Mouse (Mus musculus) forebrain, postnatal 0 days (tissue): ENCODE data around the gene Dapl1. TPM values are rescaled to one million over a fixed set of nuclear protein-coding genes. Genes with fewer than 3 reads are reported as not detected.

Source experiments
- ATAC-seq: fragments of 200-750 bp; cut with Nextera tagmentation; 2 replicates; pipeline ENCODE4 v1.8.0; 2017; ENCODE audit warnings: mild to moderate bottlenecking, moderate library complexity
- DNase-seq: peaks from one replicate; pipeline ENCODE4 v3.0.0-alpha.2; 2015
- H3K27ac ChIP-seq: fragments of 300-500 bp; sonication (generic); 2 replicates; pipeline ENCODE4 v1.5.1; 2014; ENCODE audit warnings: low read depth, mild to moderate bottlenecking, antibody characterized with exemption, low read length, moderate library complexity, mixed read lengths
- H3K27me3 ChIP-seq: fragments of 300-500 bp; sonication (generic); 2 replicates; pipeline ENCODE4 v1.6.1; 2014; ENCODE audit warnings: mild to moderate bottlenecking, low read length, mixed read lengths; ENCODE audit not compliant: insufficient read depth
- H3K36me3 ChIP-seq: fragments of 300-500 bp; sonication (generic); 2 replicates; pipeline ENCODE4 v1.6.1; 2014; ENCODE audit warnings: mild to moderate bottlenecking, moderate library complexity; ENCODE audit not compliant: insufficient read depth
- H3K4me1 ChIP-seq: fragments of 300-500 bp; sonication (generic); 2 replicates; pipeline ENCODE4 v1.6.1; 2014; ENCODE audit warnings: antibody characterized with exemption; ENCODE audit not compliant: insufficient read depth
- H3K4me2 ChIP-seq: fragments of 300-500 bp; sonication (generic); 2 replicates; pipeline ENCODE4 v1.6.1; 2014; ENCODE audit warnings: low read depth, mild to moderate bottlenecking, moderate library complexity
- H3K4me3 ChIP-seq: fragments of 300-500 bp; sonication (generic); 2 replicates; pipeline ENCODE4 v1.5.1; 2014; ENCODE audit warnings: low read depth, low read length, mixed read lengths
- H3K9ac ChIP-seq: fragments of 300-500 bp; sonication (generic); 2 replicates; pipeline ENCODE4 v1.6.1; 2014; ENCODE audit warnings: mild to moderate bottlenecking
- H3K9me3 ChIP-seq: fragments of 300-500 bp; sonication (generic); 2 replicates; pipeline ENCODE4 v1.6.1; 2016; ENCODE audit warnings: low read length
- CTCF ChIP-seq: sonication (generic); IDR thresholded peaks from 2 replicates; pipeline ENCODE4 v1.5.1; 2016; ENCODE audit warnings: antibody characterized with exemption, control low read depth, low read depth
- WGBS: fragments of 180-500 bp; shearing (Covaris S2); extraction: QIAGEN DNeasy Blood & Tissue Kit; methylation state at CpG from one replicate; pipeline ENCODE4 v1.1.7; 2014; 5-methylcytosine and 5-hydroxymethylcytosine counted together
- polyA plus RNA-seq: library from polyadenylated mRNA; unstranded; fragments of >200 nt; fragmentation: Nextera tagmentation; extraction: Ambion mirVana; gene quantifications from 2 replicates; pipeline ENCODE4 v1.2.1, GENCODE M21; 2015
- total RNA-seq: library from RNA; depleted of rRNA; stranded (reverse); fragments of >200 nt; gene quantifications from 2 replicates; pipeline ENCODE4 v1.2.3, GENCODE M21; 2014

The Dapl1 gene
- total and polyA plus RNA-seq, 2 experiments from 2014 or later = 1.00 to 2.3 TPM

GRCm38 (mm10) chr2:59493445-59494085 is 9.1 kb downstream of the Dapl1 start:
- no peak for DNase-seq
- no peak overlapping the region for H3K27ac ChIP-seq
- H3K4me1 ChIP-seq = no peaks in the 10 kb centered on the region
- no peak for ATAC-seq
- H3K4me3 ChIP-seq = no peak overlapping the region
- 8% methylated on average over 13 of the region's 13 CpGs for WGBS
- no peaks in the 10 kb centered on the region for H3K27me3 ChIP-seq
- no peak for TF ChIP-seq CTCF
- H3K36me3 ChIP-seq = no peaks in the 10 kb centered on the region
- H3K9ac ChIP-seq = no peak overlapping the region
- no peaks in the 10 kb centered on the region for H3K9me3 ChIP-seq
- no peak overlapping the region for H3K4me2 ChIP-seq

DNA sequence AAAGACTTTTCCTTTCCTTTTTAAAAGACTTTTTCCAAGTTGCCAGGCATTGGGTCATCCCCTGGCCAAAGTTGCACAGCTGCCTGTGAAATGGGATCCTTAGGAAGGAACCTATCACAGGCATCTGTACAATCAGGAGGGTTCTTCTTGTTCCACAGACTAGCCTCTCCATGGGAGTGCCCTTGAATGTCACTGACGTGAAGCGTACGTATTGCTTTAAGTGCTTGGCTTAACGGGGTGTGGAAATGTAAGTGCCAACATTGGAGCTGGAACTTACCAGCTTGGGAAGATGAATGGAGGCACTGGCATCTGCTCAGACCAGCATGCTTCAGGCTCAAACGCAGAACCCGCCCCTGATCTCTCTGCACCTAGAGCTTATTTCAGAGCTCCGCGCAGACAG is 14.7 kb downstream of the Dapl1 start:
- 82% methylated on average over 8 of the region's 8 CpGs for WGBS
- Histone ChIP-seq H3K4me3 (no peak overlapping the region), H3K9ac (no peak overlapping the region), H3K4me1 (no peaks in the 10 kb centered on the region), H3K9me3 (no peaks in the 10 kb centered on the region), H3K36me3 (no peaks in the 10 kb centered on the region), H3K27ac (no peak overlapping the region), H3K27me3 (no peaks in the 10 kb centered on the region), H3K4me2 (no peak overlapping the region)
- DNase-seq (no peak), ATAC-seq (no peak)
- TF ChIP-seq CTCF = no peak

GRCm38 (mm10) chr2:59499717-59500116 is 15.3 kb downstream of the Dapl1 start:
- 82% methylated on average over 2 of the region's 2 CpGs for WGBS
- no peak for TF ChIP-seq CTCF
- ATAC-seq (no peak), DNase-seq (no peak)
- no peak overlapping the region for H3K4me2 ChIP-seq
- H3K4me1 ChIP-seq = no peaks in the 10 kb centered on the region
- H3K27ac ChIP-seq = no peak overlapping the region
- H3K27me3 ChIP-seq = no peaks in the 10 kb centered on the region
- no peak overlapping the region for H3K4me3 ChIP-seq
- no peaks in the 10 kb centered on the region for H3K9me3 ChIP-seq
- H3K9ac ChIP-seq = no peak overlapping the region
- no peaks in the 10 kb centered on the region for H3K36me3 ChIP-seq

GRCm38 (mm10) chr2:59509061-59509460 is 24.6 kb downstream of the Dapl1 start:
- no peak for ATAC-seq
- H3K9ac ChIP-seq = no peak overlapping the region
- TF ChIP-seq CTCF = no peak
- H3K4me3 ChIP-seq = no peak overlapping the region
- H3K9me3 ChIP-seq = no peaks in the 10 kb centered on the region
- H3K36me3 ChIP-seq = no peaks in the 10 kb centered on the region
- no peak for DNase-seq
- H3K27ac ChIP-seq = no peak overlapping the region
- no peaks in the 10 kb centered on the region for H3K27me3 ChIP-seq
- H3K4me2 ChIP-seq = no peak overlapping the region
- WGBS = 72% methylated on average over 4 of the region's 4 CpGs
- H3K4me1 ChIP-seq = no peaks in the 10 kb centered on the region

GRCm38 (mm10) chr2:59510416-59510815 is 26.0 kb downstream of the Dapl1 start:
- no peak for DNase-seq
- Histone ChIP-seq H3K27me3 (no peaks in the 10 kb centered on the region), H3K36me3 (no peaks in the 10 kb centered on the region), H3K9me3 (no peaks in the 10 kb centered on the region), H3K4me3 (no peak overlapping the region), H3K4me1 (no peaks in the 10 kb centered on the region), H3K4me2 (no peak overlapping the region), H3K27ac (no peak overlapping the region), H3K9ac (no peak overlapping the region)
- TF ChIP-seq CTCF = no peak
- ATAC-seq = peak; percentile 45; the same call in 1 of the 2 replicates
- WGBS = 48% methylated on average over 9 of the region's 9 CpGs

- H3K4me1 ChIP-seq = no peaks in the 10 kb centered on the region
- no peak for TF ChIP-seq CTCF
- no peak overlapping the region for H3K4me2 ChIP-seq
- no peaks in the 10 kb centered on the region for H3K9me3 ChIP-seq
- no peak overlapping the region for H3K9ac ChIP-seq
- H3K4me3 ChIP-seq = no peak overlapping the region
- DNase-seq = no peak
- H3K27ac ChIP-seq = no peak overlapping the region
- 83% methylated on average over 6 of the region's 6 CpGs for WGBS
- no peaks in the 10 kb centered on the region for H3K36me3 ChIP-seq
- H3K27me3 ChIP-seq = no peaks in the 10 kb centered on the region
- ATAC-seq = no peak
Observed at GRCm38 (mm10) chr2:59510882-59511281, 26.4 kb downstream of the Dapl1 start.

- Histone ChIP-seq H3K9ac (no peak overlapping the region), H3K27ac (no peak overlapping the region), H3K27me3 (no peaks in the 10 kb centered on the region), H3K9me3 (no peaks in the 10 kb centered on the region), H3K36me3 (no peaks in the 10 kb centered on the region), H3K4me1 (no peaks in the 10 kb centered on the region), H3K4me3 (no peak overlapping the region), H3K4me2 (no peak overlapping the region)
- 95% methylated on average over 10 of the region's 10 CpGs for WGBS
- DNase-seq (no peak), ATAC-seq (no peak)
- no peak for TF ChIP-seq CTCF
Observed at GRCm38 (mm10) chr2:59520663-59521062, 36.2 kb downstream of the Dapl1 start.
